Mouse (Mus musculus) thymus, postnatal 10 days (tissue): ENCODE measurements at regions not wholly inside any gene's neighbourhood (a gene's known extent, or its start where the extent isn't known, plus 50 kb on each side); places are given as distances from the start of the nearest gene placed in this dataset.
A peak's percentile ranks its signal among the peaks of the same experiment; 100 is the strongest.

Experiments used
- DNase-seq, 2 experiments: peaks; one replicate each; pipeline ENCODE4 v3.0.0; 2021; ENCODE audit warnings: low spot score in 2 of 2

- DNase-seq = peak; percentile 11 to 32
Observed at GRCm38 (mm10) chr7:75398904-75399724, 56.2 kb upstream of the Akap13 start.

- no peak for DNase-seq
Observed at GRCm38 (mm10) chr7:75400471-75400870, 54.9 kb upstream of the Akap13 start.

- no peak for DNase-seq
Observed at GRCm38 (mm10) chr7:75404955-75405354, 50.4 kb upstream of the Akap13 start.
